Mouse (Mus musculus): ENCODE measurements around the gene Pcx.

Gene Pcx

DNA sequence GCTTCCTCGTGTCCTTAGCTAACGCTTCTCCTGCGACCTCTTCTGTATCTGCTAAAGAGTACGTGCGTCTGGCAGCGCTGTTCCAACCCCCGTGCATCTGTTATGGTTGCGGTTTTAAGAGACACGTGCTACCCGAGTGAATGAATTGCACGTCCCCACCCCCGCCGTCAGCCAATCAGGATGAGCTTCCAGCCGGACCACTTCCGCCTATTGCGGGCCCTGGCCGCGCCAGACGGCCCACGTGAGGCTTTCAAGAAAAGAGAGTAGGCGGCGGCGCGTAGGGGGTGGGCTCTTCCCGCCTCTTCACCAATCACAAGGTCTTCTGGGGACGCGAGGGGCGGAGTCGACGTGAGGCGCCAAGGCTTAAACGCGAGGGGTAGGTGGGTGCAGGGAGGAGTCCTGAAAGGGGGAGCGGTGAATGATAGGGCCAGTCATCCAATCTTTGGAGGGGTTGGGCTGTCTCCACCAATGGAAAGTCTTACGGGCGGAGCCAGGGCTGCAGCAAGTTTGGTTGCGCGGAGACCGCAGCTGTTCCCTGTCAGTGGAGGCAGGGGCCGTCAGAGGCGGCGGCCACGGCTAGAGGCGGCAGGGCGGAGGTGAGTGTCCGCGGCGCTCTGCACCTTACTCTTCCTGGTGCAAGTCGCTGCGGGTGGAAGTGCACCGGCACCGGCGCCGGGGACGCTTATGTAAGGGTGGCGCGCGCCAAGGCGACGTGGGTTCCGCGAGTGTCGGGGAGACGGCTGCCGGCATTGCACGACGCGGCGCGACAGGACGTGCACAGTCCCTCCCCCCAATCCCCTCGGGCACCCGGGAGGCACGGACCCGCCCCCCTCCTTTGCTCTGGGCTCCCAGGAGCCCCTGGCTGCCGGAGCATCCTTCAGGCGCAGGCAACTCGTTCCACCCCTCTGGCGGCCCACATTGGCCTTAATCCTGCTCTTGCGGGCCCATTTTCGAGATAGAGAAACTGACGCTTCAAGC is at the start of gene Pcx:
Gene Pcx, plus strand, starts transcription at position 487 of the 978 bp plus-strand sequence.
- under 1% methylated on average over 82 of the region's 82 CpGs for WGBS

DNA sequence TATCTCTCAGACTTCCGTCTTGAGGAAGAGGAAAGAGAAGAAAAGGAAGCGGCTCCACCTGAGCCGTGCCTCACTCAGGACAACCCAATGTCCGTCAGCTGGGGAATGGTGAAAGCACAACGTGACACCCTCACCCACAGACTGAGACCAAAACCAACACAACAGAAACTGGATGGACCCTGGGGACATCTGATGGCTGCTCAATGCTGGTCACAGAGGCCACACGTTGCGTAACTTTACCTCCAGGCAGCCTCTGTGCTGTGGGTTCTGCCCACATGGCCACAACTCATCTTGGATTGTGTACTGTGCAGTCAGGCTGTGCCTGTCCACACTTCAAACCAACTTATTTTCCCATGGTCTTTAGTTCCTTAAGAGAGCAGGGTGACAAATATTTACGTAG is 48.3 kb upstream of the Pcx start:
- 87% methylated on average over 8 of the region's 8 CpGs for WGBS

GRCm38 (mm10) chr19:4464666-4465065 is 45.6 kb upstream of the Pcx start:
- 80% methylated on average over 4 of the region's 4 CpGs for WGBS

- WGBS, result 40% methylated on average over 5 of the region's 5 CpGs
Measured at GRCm38 (mm10) chr19:4468363-4468762, 41.9 kb upstream of the Pcx start.

GRCm38 (mm10) chr19:4473549-4473948 is 36.7 kb upstream of the Pcx start:
- WGBS, result 90% methylated on average over 5 of the region's 5 CpGs

DNA sequence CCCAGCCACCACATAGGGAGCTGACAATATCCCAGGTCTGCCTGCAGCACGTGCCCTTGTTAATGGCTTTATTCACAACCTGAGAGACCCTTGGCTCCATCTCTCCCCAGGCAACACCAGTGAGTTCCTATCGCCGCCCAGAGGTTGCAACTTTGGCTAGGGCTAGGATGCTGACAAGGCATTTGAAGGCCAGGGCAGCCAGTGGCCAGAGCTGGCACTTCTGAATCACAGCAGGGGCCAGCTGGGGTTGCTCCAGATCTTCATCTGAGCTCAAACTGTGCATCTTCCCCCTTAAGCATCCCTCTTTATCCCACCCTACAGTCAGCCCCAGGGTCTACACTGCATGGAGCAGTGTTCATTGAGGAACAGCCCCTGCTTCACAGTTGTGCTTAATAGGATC is 35.5 kb upstream of the Pcx start:
- WGBS, result 66% methylated on average over 3 of the region's 3 CpGs

GRCm38 (mm10) chr19:4475224-4475925 is 34.9 kb upstream of the Pcx start:
- WGBS, result 63% methylated on average over 11 of the region's 11 CpGs

GRCm38 (mm10) chr19:4476601-4477257 is 33.5 kb upstream of the Pcx start:
- WGBS, result under 1% methylated on average over 68 of the region's 70 CpGs

- 15% methylated on average over 21 of the region's 21 CpGs for WGBS
Measured at GRCm38 (mm10) chr19:4477345-4478189, 32.7 kb upstream of the Pcx start, which contains the start of gene Syt12. Syt12 (minus strand) TSS chr19:4477447.

GRCm38 (mm10) chr19:4478190-4478516 is 32.1 kb upstream of the Pcx start:
- WGBS, result 21% methylated on average over 1 of the region's 1 CpGs

DNA sequence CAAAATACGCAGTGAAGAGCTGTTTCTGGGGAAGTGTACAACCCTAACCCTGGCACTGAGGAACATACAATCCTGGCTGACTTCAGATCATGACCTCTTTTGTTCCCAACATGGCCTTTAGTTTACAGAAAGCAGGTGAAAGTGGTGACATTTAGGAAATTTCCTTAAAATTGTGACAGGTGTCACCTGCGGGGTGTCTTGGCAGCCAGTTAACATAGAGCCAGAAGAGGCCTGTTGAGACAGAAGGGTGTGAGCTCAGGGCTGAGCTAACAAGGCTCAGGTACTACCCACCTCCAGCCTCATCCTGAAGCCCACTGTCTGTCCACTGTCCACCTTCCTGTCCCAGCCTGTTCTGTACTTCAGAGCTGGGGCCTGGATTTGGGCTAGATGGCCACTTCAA is 30.2 kb upstream of the Pcx start:
- 94% methylated on average over 2 of the region's 2 CpGs for WGBS

GRCm38 (mm10) chr19:4481326-4481725 is 28.9 kb upstream of the Pcx start:
- 37% methylated on average over 4 of the region's 4 CpGs for WGBS

DNA sequence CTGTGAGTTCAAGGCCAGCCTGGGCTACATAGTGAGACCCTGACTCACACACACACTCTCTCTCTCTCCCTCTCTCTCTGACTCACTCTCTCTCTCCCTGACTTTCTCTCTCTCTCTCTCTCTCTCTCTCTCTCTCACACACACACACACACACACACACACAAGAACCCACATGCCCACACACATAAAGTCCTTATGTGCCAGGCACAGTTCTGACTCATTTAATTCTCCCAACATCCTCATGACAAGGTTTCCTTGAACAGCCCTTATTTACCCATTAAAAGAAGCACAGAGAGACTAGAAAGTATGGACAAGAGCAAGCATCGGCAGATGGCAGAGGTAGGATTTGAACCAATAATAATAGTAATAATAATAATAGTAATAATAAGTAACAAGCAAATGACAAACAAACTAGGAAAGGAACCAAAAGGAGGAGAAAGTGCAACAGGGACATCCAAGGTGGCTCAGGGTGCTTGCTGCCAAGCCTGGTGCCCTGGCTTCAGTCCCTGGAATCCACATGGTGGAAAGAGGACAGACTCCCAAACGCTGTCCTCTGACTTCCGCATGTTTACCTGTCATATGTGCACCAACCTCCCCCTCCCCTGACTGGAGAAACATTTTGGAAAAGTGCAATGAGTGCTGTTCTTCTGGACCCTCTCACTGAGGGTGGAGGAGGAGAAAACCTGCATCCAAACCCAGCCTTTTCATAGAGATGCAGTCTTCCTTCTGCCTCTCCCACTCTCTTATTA is 28.0 kb upstream of the Pcx start:
- 60% methylated on average over 3 of the region's 3 CpGs for WGBS

GRCm38 (mm10) chr19:4485006-4485405 is 25.3 kb upstream of the Pcx start:
- 68% methylated on average over 5 of the region's 5 CpGs for WGBS

DNA sequence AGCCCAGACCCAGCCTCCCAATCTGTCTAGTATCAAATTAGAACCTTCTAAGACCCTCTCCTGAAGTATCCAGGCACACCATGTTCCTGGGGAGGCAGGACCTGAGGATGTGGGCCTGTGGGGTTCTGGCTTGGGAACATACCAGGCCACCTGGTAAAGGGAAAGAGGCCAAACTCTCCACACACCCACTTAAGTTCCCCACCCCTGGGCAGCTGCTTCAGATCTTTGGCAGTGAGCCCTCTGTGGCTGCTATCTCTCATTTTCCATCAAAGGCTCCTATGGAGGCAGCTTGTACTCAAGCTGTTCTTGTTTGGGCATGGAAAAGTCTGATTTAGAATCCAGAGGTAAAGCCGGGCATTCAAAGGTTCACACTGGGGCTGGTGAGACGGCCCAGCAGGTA is 22.4 kb upstream of the Pcx start:
- 30% methylated on average over 2 of the region's 2 CpGs for WGBS

GRCm38 (mm10) chr19:4491080-4491695 is 19.1 kb upstream of the Pcx start:
- 72% methylated on average over 10 of the region's 10 CpGs for WGBS

DNA sequence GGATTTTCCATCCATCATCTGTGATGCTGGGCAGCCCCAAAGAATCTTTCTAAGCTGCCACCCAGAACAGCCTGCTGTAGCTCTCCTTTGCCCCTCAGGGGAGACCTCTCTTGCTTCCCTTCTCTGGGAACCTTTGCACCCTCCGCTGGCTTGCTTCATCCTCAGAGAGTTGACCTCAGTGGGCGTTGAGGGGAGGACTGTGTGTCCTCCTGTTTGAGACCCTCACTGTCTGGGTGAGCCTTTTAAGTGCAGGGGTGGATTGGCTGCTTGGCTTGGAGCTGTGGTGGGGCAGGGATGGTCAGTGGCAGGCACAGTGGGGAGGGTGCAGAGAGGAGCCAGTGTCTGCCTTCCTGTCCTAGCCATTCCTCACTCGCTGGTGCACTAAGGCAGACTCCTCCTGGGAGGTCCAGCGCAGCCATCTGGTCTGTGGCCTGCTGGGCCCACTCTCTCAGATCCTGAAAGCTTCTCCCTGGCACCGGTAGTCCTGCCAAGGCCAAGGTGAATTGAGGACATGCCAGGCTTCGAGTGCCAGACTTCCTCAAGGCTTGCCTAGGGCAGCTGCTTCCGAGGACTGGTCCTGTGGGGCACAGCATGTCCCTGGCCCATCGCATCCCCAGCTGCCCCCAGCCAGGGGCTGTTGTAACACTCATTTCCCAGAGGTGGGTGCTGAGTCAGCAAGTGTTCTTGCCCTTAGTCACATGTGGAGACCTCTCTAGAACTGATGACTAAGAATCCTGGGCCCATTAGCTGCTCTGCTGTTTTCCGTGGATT is 17.6 kb upstream of the Pcx start:
- 57% methylated on average over 9 of the region's 9 CpGs for WGBS

GRCm38 (mm10) chr19:4494707-4495106 is 15.6 kb upstream of the Pcx start:
- 83% methylated on average over 7 of the region's 7 CpGs for WGBS

GRCm38 (mm10) chr19:4495814-4496213 is 14.5 kb upstream of the Pcx start:
- WGBS, result 90% methylated on average over 5 of the region's 5 CpGs

Data from cerebral cortex, adult 2 months (tissue).